Mouse (Mus musculus) lung, adult 18-20 months (tissue): ENCODE data around the gene Rdh9.
"Not testable (repeated sequence)": the region's sequence is repeated elsewhere in the genome, so short reads cannot be mapped to it uniquely, and the experiment has no call there.

Source experiments
- DNase-seq, 2 experiments: peaks; one replicate each; pipeline ENCODE4 v3.0.0; 2022; ENCODE audit warnings: mixed read lengths in 2 of 2

Rdh9 gene

DNA sequence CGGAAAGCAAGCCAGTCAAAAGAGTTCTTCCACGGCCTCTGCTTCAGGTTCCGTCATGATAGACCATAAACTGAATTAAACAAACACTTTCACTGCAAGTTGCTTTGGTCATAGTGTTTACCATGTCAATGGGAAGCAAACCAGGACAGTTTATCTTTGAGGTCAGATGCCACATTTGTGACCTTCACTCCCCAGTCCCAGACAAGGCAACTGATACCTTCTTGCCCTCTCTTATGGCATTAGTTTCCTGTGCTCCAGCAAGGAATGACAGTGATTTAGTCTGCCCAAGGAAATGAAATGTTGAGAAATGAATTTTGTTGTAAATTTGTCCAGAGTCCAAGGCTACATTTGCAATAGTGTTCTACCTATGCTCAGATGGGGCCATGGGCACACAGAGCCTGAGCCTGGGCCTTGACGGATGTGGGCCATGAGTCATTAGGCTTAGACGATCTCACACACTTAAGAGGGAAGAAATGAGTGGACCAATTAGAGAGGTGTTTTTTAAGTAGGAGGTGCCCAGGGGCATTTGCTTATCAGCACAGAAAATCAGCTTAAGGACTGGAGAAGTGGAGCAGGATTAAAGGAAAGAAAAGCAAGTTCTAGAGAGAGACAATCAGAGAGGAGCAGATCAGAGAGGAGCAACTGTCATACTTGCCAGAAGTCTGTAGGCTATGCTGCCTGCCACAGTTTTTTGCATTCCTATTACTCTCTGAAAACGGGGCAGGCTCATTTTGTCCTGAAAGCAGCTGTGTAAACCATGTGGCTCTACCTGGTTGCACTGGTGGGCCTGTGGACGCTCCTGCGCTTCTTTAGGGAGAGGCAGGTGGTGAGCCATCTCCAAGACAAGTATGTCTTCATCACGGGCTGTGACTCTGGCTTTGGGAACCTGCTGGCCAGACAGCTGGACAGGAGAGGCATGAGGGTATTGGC lies 16.7 kb upstream of the Rdh9 start, which contains the start of the genes Rdh1 and Rdh16f1:
Gene Rdh1, plus strand, starts transcription at position 541 of the 930 bp plus-strand sequence.
Gene Rdh16f1, plus strand, starts transcription at position 607 of the 930 bp plus-strand sequence.
- DNase-seq, result no peak

DNA sequence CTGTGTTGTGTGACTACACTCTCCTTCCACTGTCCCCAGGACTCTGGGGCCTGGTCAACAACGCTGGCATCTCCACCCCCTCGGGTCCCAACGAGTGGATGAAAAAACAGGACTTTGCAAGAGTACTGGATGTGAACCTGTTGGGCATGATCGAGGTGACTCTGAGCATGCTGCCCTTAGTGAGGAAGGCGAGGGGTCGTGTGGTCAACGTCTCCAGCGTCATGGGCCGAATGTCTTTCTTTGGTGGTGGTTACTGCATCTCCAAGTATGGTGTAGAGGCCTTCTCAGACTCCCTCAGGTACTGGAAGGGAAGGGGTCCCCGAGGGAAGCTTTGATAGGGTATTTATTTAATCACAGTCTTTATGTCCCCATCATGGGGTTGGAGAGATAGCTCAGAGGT lies 13.3 kb upstream of the Rdh9 start:
- DNase-seq, result not testable (repeated sequence)

DNA sequence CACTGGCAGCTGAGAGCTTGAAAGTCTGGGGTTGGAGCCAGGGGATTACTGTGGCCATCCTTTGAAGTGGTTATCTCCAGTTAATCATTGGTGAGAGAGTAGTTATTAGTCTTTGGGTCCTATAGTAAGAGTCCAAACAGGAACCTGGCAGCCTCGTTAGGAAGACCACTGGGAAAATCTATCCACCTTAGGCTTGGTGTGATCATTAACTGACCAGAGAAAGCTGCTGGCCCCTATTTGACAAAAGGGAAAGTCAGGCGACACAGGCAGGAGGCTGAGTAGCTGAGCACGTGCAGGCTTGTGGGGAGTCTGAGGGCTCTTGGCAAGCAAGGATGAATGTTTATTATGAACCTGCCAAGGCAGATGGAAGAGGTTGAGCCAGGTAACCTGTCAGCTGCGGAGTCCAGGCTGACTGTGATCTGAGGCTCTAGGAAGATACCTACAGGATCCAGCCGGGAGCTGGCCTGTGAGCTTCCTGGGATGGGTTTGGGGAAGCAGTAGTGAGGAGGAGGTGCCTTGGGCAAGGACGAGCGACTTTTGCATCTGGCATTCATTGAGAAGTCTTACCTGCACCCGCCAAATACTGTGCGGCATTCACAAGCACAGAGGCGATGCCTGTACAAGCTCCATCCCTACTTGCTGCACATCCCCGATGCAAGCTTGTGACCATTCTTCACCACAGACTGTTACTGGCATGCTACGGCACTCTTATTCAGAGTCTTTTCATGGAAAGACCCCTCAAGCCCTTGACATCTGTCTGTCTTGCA lies 12.1 kb upstream of the Rdh9 start:
- no peak for DNase-seq

DNA sequence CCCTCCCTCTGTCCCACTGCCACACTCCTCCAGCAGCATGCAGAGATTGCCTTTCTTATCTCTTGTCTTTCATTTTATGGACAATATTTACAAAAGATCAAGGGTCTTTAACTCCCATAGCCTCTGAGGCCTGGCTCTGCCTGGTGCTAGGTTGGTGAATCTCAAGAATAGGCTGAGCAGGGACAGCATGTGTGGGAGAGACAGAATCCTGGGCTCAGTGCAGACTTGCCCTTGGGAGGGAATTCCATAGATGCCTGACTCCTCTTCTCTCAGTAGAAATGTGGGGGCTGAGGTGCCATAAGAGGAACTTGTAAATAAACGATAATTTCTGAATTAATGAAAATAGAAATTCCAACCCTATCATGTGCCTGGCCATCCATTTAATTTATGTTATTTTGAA lies 9.6 kb upstream of the Rdh9 start:
- DNase-seq, result no peak

DNA sequence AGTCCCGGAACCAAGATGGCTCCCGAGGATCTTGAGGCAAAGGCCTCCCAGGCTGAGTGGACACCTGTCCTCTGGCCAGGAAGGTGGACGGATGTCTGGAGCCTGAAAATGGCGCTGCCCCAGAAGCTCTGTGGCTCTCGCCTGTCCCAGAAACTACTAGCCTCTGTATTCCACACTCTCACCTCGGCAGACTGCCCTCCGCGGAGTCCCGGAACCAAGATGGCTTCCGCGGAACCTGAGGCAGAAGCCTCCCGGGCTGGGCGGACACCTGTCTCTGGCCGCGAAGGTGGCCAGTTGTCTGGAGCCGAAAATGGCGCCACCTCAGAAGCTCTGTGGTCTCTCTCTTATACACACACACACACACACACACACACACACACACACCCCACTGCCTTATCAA lies 6.1 kb downstream of the Rdh9 start:
- DNase-seq, result not testable (repeated sequence)

DNA sequence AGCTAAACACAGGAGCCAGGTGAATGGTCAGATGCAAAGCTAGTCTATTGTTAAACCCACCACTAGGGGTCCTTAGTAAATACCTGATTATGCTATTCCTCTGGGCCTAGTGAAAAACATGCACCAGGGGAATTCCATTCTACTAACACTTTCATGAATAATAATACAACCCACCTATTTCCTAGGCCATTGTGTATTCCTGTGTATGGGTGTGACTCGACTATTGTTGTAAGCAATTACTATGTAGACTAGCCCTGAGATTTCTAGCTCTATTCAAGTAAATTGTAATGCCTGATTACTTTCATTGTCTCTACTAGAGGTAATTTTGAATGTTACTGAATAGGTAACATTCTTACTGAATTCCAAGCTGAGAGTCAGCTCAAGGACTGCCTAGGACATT lies 9.2 kb downstream of the Rdh9 start:
- not testable (repeated sequence) for DNase-seq

DNA sequence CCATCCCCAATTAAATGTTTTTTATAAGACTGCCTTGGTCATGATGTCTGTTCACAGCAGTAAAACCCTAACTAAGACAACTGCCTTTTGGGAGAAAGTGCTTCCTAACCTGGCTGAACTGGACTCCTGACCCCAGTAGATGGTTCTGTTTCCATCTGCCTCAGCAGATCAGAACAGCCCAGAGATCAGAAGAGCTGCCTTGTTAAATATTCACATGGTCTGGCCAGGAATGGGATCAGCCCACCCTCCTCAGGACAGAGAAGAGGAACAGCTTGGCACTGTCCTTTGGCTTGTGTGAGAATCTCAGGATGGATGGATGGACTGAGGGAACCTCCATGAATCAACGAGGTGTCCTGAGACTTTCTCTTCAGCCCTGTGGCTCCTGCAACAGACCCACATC lies 23.1 kb downstream of the Rdh9 start:
- no peak for DNase-seq

DNA sequence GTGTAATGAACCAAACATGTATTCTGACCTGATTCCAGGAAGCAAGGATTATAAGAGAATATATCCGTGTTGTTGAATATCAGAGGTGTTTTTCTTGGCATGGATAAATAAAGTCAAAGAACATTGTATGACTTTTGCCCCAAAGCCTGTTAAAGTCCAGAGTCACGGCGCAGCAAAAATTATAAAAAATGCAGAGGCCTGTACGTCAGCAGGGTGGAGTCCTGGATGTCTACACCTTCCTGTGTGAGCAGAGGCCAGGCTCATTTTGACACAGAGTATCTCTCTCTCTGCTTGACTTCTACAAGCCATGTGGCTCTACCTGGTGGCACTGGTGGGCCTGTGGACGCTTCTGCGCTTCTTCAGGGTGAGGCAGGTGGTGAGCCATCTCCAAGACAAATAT lies 24.7 kb downstream of the Rdh9 start, which contains the start of gene Rdh16:
Gene Rdh16, plus strand, starts transcription at position 262 of the 400 bp plus-strand sequence.
- DNase-seq, result no peak

DNA sequence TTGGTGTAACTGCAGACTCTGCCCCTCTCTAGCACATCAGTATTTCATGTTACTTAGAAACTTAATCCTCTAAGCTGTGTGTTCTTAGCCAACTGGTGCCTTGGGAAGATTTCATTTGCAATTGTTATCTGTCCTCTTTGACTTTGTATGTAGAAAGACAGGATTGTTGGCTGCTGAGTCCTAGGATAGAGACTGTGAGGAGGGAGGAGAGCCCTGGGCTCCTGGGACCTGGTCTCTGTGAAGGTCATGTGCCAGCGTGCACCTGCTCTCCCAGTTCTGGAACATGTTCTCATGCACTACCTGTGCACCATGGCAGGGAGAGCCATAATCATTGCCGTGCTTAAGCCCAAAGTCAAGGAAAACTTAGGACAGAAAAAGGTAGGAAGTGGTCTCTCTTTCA lies 25.4 kb downstream of the Rdh9 start:
- DNase-seq, result no peak

DNA sequence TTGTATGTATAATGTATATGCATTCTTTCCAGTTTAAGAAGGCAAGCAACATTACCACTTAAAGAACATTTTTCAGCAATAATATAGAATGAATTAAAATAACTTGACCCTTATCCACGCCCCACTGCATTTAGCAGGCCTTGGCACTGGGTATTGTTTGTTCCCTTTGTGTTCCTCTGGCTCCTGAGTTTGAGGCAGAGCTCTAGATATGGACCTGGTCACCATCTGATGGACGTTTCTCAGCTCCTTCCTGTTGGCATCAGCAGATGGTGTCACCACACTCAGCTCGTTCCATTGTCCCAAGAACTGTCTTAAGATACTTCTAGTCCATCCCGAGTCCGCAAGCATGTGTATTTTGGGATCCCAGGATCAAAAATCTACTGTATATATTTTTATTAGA lies 26.1 kb downstream of the Rdh9 start:
- no peak for DNase-seq

DNA sequence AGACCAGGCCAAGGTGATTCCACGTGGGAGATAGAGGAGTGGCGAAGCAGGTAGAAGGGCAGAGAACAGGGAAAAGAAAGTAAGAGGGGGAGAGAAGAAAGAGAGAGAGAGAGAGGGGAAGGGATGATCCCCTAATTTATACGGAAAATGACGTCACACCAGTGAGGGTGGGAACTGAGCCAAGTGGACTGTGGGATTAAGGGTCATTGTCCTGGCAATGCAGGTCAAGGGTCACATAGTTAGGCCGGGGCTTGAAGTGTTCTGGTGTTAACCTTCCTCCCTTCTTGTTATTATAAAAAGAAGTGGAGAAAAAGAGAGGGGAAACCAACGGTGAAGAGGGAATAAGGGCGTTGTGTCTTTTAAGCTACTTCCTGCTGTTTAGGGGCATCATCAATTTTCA lies 28.2 kb downstream of the Rdh9 start:
- DNase-seq, result no peak

DNA sequence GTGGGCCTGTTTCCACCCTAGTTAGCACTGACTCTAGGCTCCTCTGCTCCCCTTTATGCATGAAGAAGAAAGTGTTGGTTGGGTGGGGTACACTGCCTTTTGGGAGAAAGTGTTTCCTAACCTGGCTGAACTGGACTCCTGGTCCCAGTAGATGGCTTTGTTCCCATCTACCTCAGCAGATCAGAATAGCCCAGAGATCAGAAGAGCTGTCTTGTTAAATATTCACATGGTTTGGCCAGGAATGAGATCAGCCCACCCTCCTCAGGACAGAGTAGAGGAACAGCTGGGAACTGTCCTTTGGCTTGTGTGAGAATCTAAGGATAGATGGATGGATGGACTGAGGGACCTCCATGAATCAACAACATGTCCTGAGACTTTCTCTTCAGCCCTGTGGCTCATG lies 39.7 kb downstream of the Rdh9 start:
- no peak for DNase-seq

DNA sequence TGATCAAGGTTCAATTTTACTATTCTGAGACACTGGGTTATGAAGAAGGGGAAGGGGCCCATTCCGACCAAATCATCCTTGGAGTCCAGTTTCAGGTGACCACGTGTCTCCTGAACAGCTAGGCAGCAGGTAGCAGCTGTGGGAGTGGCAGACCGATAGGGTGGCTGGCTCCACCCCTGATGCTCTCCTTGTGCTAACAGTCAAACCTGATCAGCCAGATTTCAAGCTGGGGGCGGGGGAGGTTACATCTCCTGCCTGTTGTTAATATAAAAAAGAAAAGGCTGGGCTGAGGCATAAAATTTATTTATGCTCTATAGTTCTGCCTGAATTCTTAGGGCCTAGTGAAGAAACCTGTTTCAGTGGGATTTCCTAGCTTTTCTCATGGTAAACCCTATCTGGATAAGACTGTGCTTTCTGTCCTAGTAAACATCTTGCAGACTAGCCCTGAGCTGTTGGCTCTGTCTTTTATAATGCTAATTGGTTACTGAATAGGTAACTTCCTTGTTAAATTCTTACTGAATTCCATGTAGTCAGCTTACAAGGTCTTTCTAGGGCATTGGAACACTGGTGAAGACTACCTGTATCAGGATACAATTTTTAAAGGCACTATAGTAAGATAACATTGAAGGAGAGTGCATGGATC lies 41.2 kb downstream of the Rdh9 start:
- not testable (repeated sequence) for DNase-seq

DNA sequence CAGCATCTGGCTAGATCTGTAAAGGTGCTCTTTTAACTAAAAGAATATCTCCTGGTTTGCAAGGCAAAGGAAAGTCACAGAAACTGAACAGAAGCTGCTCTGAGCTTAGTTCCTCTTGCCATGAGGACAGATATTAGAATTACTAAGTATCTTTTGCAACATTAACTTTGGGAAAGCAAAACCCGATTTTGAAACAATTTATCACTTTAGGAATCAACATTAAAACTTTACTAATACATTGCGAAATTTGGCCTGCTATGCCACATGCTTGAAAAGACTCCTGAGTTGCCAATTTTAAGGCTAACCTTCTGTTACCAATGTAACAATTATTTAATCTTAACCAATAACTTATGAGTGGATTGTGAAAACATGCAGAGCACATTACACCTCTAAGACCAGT lies 45.6 kb downstream of the Rdh9 start:
- DNase-seq, result not testable (repeated sequence)

DNA sequence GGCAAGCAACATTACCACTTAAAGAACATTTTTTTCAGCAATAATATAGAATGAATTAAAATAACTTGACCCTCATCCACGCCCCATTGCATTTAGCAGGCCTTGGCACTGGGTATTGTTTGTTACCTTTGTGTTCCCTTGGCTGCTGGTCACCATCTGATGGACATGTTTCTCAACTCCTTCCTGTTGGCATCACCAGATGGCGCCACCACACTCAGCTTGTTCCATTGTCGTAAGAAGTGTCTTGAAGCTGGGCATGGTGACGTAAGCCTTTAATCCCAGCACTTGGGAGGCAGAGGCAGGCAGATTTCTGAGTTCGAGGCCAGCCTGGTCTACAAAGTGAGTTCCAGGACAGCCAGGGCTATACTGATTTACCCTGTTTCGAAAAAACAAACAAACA lies 49.2 kb downstream of the Rdh9 start:
- peak; percentile 12 to 24 for DNase-seq

DNA sequence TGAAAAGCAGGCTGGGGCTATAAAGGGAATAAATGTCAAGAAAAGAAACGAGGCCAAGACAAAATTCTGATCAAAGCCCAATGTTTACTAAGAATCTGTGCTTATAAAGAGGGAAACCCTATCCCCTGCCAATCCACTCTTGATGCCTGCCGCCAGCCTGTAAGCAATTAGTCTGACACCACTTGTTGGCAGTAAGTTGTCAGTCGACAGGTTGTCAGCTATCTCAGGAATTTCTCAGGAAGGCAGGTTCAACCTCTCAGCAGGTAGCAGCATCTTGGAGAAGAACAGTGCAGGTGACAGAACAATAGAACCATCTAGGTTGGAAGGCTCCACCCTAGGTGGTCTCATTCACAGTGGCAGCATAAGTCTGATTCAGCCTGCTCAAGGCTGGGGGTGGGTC lies 52.9 kb downstream of the Rdh9 start:
- no peak for DNase-seq

DNA sequence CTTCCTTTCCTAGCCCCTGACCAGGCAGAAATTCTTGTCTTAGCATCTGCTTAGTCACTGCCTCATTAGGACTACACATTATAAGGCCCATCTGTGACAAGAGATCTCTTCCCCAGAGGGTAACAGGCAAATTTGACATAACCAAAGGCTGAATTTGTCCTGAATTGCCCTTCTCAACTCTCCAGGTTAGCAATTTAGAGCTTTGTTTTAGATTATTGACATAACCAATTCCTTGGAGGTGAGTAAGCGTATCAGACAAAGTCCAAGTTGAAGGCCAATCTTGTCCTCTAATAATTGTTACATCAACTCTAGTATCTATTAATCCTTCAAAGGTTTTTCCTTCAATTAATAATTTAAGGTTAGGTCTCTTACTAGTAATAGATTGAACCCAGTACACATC lies 58.0 kb downstream of the Rdh9 start:
- not testable (repeated sequence) for DNase-seq

DNA sequence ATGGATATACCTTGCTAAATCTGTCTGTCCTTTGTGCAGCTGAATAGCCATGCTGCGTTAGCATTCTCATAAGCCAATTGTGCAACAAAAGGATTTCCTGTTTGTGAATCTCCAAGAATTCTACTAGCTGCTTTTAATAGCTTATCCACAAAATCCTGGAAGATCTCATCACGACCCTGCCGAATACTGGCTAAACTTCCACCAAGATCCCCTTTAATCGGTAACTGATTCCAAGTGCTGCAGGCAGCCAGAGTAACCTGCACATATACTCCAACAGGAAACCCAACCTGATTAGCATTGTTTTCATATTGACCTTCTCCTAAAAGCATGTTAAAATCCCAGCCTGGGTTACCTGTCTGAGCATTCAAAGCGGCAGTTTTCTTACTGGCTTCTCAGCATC lies 59.1 kb downstream of the Rdh9 start:
- DNase-seq, result no peak

DNA sequence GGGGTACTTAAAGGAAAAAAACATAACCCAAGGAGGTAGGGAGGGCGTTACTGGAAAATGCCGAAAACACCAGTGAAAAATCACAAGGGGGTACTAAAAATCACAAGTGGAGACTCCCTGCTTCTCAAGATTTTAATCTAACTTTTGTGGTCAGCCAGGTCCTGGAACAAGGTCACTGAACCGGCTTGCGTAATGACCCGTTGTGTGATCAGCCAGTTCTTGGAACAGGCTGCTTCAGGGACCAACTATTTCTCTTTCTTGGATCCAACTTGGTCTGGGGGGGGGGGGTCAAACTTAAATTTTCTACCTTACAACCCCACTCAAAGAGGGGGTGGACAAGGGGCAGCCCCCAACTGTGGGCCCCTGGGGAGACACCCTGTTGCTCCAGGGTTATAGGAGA lies 61.6 kb downstream of the Rdh9 start:
- peak; percentile 6 to 7 for DNase-seq

DNA sequence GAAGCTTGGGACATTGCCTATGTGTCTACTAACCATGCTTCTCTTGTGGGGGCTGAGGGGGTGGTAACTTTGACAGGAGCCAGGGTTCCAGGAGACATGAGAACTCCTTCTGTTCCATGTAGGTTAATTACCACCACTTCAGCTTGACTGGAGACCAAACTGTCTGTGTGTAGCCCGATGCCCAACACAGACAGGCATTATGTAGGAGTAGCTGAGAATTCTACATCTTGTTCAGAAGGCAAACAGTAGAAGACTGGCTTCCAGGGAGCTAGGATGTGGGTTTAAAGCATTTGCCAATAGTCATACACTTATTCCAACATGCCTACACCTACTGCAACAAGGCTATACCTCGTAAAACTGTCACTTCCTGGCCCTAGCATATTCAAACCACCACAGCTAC lies 62.4 kb downstream of the Rdh9 start:
- no peak for DNase-seq

DNA sequence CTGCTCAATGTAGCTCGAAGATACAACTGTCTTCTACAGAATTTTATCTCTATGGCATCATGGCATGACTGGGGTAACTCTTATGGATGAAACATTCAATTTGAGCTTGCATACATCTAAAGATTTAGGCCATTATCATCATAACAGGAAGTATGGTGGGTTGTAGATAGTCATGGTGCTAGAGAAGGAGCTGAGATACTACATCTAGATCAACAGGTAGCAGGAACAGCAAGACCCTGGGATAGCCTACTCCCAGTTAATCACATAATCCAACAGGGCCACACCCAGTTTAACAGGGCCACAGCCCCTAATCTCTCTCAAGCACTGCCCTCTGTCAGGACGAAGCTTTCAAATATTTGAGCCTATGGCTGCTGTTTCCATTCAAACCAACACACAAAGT lies 64.6 kb downstream of the Rdh9 start:
- DNase-seq, result no peak
